Mouse (Mus musculus): ENCODE measurements around the gene Rnaseh2a.

Gene Rnaseh2a

GRCm38 (mm10) chr8:84967532-84968304 lies 1.8 kb downstream of the Rnaseh2a start:
- no peak for DNase-seq (ENCODE audit: low read depth, low spot score)

GRCm38 (mm10) chr8:84966603-84967002 lies 3.0 kb downstream of the Rnaseh2a start:
- peak; percentile 59 for DNase-seq (ENCODE audit: low read depth, low spot score)

DNA sequence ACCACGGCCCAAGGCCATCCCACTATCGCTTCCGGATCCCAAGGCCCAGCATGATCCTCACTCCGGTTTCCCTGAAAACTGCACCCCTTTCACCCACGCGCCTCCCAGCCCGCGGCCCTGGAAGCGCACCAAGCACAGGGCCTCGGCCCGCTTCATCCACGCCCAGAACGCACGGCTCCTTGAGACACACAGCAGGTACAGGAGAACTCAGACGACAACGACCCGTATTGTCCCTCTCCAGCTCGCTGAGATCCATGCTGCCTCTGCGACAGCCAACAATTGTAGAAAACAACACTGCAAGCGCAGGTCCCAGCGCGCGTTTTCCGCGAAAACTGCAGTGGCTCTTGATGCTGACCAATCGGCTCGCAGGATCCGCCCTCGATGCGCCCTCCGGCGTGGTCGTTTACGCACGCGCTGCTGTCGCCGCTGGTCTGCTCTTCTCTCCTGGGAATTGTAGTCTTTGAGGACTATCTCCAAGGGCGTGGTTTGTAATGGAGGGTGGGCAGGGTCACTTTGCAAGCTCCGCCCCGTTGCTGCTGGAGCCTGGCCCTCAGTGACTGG lies 3.8 kb downstream of the Rnaseh2a start:
- DNase-seq (ENCODE audit: low read depth, low spot score), result peak; percentile 99

DNA sequence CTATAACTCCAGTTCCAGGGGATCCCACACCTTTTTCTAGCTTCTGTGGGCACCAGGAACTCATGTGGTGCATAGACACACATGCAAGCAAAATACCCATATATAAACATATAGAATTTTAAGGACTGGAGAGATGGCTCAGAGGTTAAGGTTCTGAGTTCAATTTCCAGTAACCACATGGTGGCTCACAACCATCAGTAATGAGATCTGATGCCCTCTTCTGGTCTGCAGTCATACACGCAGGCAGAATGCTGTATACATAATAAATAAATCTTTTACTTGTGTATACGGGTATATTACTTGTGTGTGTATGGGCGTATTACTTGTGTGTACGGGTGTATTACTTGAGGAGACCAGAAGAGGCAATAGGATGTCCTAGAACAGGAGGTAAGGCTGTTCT lies 5.6 kb downstream of the Rnaseh2a start:
- peak; percentile 27 for DNase-seq (ENCODE audit: low read depth, low spot score)

- no peak for DNase-seq (ENCODE audit: low read depth, low spot score)
Measured at GRCm38 (mm10) chr8:84959811-84960210, 9.8 kb downstream of the Rnaseh2a start.

GRCm38 (mm10) chr8:84956768-84957167 lies 12.8 kb downstream of the Rnaseh2a start:
- DNase-seq (ENCODE audit: low read depth, low spot score), result peak; percentile 94

DNA sequence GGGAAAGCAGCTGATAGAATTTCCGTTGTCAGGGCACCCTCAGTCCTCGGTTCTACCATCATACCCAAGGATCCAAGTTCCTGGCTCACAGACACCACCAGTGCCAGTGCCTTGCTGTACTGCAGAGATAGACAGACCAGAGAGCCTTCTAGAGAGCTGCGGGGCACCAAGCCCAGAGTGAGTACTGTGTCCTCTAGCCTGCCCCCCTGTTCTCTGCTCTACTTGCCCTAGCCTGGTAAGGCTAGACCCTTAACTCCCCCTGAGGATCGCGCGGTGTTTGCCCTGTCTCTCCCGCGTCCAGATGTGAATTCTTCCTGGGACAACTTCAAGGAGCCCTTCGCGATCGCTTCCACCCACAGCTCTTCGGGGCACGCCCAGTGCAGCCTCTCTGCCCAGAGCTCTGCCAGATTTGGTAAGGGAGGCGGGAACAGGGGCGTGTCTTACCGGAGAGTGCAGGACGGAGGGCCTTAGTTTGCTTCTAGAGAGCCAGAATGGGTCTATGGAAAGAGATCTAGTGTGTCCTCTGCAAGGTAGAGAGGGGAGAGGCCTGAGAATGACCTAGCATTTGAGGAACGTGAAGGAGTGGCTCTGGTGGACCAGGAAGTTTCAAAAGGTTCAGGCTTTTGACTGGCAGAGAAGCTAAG lies 16.8 kb downstream of the Rnaseh2a start:
- DNase-seq (ENCODE audit: low read depth, low spot score), result peak; percentile 90

- peak; percentile 64 for DNase-seq (ENCODE audit: low read depth, low spot score)
Measured at GRCm38 (mm10) chr8:84949753-84950152, 19.8 kb downstream of the Rnaseh2a start.

DNA sequence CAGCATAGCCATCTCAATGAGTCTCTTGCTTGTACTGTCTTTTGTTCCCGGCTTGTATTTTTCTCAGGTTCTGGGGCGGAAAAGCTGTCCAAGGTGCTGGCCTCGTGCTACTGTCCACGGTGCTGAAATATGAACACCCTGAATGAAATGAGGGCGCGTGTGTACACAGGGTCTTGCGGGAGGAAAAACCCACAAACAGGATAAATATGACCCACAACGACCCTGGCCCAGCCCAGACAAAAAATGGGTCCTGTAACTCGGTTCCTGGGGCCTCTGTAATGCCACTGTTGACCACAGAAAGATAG lies 22.4 kb downstream of the Rnaseh2a start:
- DNase-seq (ENCODE audit: low read depth, low spot score), result no peak

DNA sequence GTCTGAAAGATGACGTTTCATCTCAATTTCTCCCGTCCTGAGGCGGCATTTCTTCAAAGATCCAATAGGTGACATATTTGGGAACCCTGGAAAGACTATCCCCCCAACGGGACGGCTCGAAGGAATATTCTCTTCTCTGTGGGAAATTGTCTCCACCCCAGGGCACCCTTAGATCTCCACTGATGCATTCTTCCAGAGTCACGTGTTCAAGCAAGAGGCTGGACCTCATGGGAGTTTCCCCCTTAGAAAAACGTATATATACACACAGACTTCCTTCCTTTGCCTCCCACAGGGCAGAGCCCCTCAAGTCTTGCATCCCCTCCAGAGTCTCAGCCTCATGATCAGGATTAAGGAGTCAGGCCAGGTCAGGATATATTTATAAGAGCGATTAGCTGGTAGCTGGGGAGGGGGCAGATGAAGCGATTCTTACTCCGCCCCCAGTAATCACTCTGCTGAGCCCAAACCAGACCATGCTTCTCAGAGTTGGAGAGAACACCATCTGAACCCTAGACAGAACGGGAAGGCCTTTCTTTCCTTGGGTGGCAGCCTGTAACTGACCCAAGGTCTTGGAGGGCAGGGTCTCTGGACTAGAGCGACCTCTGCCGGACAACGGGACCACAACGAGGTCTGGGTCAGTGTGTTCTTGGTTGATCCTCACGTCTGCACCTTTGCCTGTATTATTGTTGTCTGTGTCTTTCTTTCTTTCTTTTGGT lies 22.9 kb downstream of the Rnaseh2a start, which contains the start of gene Rtbdn:
Gene Rtbdn (plus strand): TSS at position 464 of the 713 bp plus-strand sequence.
- no peak for DNase-seq (ENCODE audit: low read depth, low spot score)

DNA sequence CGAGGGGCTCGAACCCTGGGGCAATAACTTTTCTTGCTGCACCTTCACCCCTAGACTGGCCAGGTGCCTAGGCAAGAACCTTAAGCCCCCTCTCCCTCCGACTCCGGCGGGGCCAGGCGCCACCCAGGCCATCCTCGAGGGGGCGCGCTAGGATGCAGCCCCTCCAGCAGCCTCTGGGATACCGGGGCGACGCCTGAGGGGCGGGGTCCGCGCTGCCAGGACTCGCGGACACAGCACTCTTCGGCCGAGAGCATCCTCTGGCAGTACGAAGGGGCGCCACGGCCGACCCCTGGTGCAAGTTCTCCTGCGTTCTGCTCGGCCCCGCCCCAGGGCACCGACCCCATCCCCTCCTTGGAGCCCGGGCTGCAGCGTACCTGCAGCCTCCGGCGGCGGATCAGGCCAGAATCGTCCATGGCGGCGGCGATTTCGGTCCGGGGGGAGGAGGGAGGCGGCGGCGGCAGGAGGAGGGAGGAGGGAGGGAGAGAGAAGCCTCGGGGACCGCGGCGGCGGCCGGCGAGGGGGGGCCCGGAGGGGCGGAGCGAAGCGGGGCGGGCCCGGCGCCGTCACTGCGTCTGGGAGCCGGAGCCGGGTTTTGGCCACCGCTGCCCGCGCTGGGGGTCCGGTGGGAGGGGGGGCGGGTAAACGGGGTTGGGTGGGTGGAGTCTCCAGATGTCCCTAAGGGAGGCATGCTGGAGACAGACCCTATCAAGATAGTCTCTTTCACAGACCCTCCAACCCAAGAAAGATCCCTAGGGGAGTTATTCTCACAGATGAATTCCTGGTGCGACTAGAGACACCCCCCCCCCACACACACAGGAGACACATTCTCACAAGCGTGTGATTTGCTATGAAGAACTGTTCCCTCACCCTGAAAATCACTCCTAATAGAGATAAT lies 23.7 kb downstream of the Rnaseh2a start:
- peak; percentile 73 for DNase-seq (ENCODE audit: low read depth, low spot score)

DNA sequence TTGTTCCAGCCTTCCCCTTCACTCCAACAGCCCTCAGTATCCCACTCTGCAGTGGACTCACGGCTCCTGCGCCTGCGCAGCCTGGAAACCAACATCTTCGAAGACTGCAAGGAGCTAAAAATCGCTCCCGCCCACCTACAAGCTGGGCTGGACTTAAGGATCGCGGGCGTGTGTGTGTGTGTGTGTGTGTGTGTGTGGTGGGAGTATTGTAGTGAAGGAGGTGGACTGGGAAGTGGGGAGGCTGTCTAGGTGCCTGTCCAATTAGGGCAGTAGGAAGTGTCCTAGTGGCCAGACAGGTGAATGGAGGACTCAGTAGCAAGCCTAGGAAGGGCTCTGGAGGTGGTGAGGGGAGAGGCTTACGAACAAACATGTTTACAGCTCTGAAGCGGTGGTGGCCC lies 24.3 kb downstream of the Rnaseh2a start:
- DNase-seq (ENCODE audit: low read depth, low spot score), result no peak

DNA sequence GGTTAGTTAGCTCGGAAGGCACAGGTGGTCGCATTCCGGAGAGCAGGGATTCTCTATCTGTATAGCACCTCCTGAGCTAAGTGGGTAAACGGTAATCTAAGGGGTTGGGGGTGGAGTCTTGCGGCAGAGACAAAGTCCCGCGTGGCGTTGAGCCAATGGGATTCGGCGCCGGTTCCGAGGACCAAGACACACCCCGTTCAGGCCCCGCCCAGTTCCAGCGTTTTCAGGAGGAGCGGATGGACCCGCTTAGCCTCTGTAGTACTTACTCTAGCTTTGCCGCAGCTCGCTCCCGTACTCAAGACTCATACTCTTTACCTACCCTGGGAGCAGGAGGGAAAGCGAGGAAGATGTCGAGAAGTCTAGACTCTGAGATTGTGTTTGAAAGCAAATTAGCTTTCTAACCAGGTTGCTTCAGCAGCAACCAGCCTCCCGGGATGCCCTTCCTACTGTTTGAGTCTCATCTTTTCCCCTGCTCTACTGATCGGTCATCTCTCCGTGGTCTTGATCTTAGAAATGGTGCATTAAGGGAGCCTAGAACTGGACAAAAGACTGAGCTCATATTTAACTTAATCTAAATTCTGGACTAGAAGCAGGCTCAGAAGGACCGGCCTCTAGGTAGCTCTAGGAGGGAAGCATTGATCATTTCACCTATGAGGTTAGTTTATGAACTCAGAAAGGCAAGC lies 24.9 kb downstream of the Rnaseh2a start:
- DNase-seq (ENCODE audit: low read depth, low spot score), result peak; percentile 93

DNA sequence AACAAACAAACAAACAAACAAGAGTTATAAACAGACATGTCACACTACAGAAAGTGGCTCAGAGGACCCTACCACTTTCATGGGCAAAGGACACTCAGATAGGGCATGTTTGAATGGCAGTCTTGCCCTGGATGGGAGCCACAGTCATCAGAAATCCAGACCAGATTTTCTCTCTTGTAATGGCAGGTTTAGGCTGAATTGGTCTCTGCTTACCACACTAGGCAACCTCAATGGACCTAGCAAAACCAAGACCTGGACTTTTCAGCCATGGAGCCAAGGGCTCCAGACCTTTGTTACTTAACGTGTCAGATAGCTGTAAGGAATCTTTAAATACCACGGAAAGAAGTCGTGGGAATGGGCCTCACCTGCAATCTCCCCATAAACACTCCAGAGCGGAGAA lies 25.9 kb downstream of the Rnaseh2a start:
- no peak for DNase-seq (ENCODE audit: low read depth, low spot score)

GRCm38 (mm10) chr8:84937620-84938485 lies 31.7 kb downstream of the Rnaseh2a start:
- DNase-seq (ENCODE audit: low read depth, low spot score), result no peak

DNA sequence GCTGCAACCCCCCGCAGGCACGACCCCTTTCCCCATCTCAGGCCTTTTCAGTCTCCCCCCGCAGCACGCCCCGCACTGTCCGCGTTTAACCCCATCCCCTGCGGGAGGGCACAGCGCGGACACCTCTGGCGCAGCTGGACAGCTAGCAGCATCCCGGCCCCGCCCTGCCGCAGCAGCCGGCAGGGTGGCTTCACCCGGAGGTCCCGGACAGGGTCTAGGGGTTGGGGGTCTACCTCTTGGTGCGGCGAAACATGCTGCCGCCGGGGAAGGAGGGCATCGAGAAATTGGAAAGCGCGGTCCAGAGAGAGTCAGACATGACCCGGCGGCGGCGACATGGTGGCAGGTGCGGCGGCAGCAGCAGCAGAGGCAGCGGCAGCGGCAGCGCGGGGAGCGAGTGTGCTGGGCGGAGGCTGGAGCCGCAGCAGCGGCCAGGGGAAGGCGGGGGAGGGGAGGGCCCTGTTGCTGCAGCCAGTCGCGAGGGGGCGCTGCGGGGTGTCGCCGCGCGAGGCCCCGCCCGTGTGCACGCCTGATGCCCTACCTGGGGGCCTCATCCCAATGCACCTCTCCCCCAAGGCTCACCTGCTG lies 32.5 kb downstream of the Rnaseh2a start, which contains the start of gene Mast1:
Gene Mast1 (minus strand): TSS at position 398 of the 585 bp plus-strand sequence.
- DNase-seq (ENCODE audit: low read depth, low spot score), result peak; percentile 78

DNA sequence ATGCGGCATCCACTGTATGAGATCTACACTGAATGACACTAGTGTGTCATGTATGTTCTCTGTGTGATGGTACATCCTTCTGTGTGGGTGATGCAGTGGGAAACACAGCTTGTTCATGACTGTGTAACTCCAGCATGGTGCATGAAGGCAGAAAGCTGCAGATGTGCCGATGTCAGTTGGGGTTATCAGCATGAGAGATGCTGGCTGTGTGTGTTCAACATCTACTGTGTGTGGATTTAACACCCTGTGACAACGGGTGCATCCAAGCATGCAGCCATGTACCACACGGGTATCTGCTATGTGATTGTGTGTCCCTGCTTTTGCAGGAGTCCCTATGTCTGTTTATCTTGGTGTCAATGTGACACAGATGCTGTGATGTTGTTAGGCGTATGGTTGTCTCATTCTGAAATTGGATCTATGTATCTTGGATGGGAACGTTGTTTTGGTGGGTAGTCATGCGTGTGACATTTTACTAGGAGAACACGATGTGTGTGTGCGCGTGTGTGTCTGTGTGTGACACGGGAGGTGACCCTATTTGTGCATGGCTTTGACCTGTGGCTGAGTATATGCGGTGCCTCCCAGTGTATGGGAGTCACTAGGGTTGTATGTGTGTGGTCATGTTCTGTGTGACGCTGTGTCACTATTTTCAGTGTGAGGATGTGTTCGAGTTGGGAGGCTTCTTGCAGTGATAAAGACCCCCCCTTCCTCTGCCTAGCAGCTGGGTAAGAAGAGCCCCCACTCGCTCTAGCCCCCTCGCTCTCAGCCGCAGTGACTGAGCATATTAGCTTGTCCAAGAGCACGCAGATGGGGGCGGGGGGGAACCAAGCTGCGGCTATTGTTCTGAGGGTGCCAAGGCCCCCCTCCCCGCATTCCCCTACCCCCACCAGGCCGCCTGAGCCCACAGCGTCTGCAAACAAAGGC lies 33.3 kb downstream of the Rnaseh2a start:
- DNase-seq (ENCODE audit: low read depth, low spot score), result no peak

- no peak for DNase-seq (ENCODE audit: low read depth, low spot score)
Measured at GRCm38 (mm10) chr8:84935489-84935888, 34.1 kb downstream of the Rnaseh2a start.
